Mouse (Mus musculus) megakaryocyte, embryonic 14.5 days (primary cell): ENCODE measurements around the gene Sec11a. TPM values are rescaled to one million over a fixed set of nuclear protein-coding genes. Genes with fewer than 3 reads are reported as not detected.
"Not testable (repeated sequence)": the region's sequence is repeated elsewhere in the genome, so short reads cannot be mapped to it uniquely, and the experiment has no call there.

Experiments
- H3K27me3 ChIP-seq: replicated peaks from 2 replicates; pipeline ENCODE3; 2012; ENCODE audit warnings: inconsistent platforms
- H3K36me3 ChIP-seq: replicated peaks from 2 replicates; pipeline ENCODE3; 2012; ENCODE audit warnings: low read length, inconsistent platforms, mixed read lengths
- H3K4me1 ChIP-seq: 2 replicates; pipeline ENCODE4 v1.6.1; 2012; ENCODE audit warnings: inconsistent platforms
- H3K4me3 ChIP-seq: replicated peaks from 2 replicates; pipeline ENCODE3; 2012; ENCODE audit warnings: moderate library complexity, mild to moderate bottlenecking, inconsistent platforms
- H3K9me3 ChIP-seq: 2 replicates; pipeline ENCODE4 v1.6.1; 2012; ENCODE audit warnings: inconsistent platforms
- FLI1 ChIP-seq: IDR thresholded peaks from 2 replicates; pipeline ENCODE4 v1.6.1; 2012; ENCODE audit warnings: low read length, inconsistent platforms, mixed read lengths
- GATA1 ChIP-seq: IDR thresholded peaks from 3 replicates; pipeline ENCODE4 v1.6.1; 2012; ENCODE audit warnings: mixed read lengths, low read length, inconsistent platforms, borderline replicate concordance
- polyA plus RNA-seq: library from polyadenylated mRNA; stranded (reverse); fragments of >175 nt; gene quantifications from 2 replicates; pipeline ENCODE4 v1.2.3, GENCODE M21; 2012; ENCODE audit warnings: low replicate concordance; ENCODE audit not compliant: insufficient read depth

Sec11a gene
- polyA plus RNA-seq, 1 experiment = 6.9 TPM

- no peaks in the 10 kb centered on the region for H3K36me3 ChIP-seq
- peaks cover 14% of the 10 kb centered on the region for H3K4me1 ChIP-seq
- no peaks in the 10 kb centered on the region for H3K27me3 ChIP-seq
- H3K4me3 ChIP-seq = no peak overlapping the region
- peaks cover 4% of the 10 kb centered on the region for H3K9me3 ChIP-seq
- no peak for TF ChIP-seq GATA1
- no peak for TF ChIP-seq FLI1
These were observed 11.4 kb upstream of the Sec11a start for GRCm38 (mm10) chr7:80959003-80959402.

GRCm38 (mm10) chr7:80956891-80957290 lies 9.3 kb upstream of the Sec11a start:
- Histone ChIP-seq H3K9me3 (peaks cover 4% of the 10 kb centered on the region), H3K4me1 (peaks cover 18% of the 10 kb centered on the region)
- TF ChIP-seq FLI1 (no peak), GATA1 (no peak)

GRCm38 (mm10) chr7:80954251-80954650 lies 6.7 kb upstream of the Sec11a start:
- no peak for TF ChIP-seq FLI1
- no peak for TF ChIP-seq GATA1
- H3K4me1 ChIP-seq = peaks cover 9% of the 10 kb centered on the region
- no peaks in the 10 kb centered on the region for H3K27me3 ChIP-seq
- peaks cover 4% of the 10 kb centered on the region for H3K9me3 ChIP-seq
- no peaks in the 10 kb centered on the region for H3K36me3 ChIP-seq
- no peak overlapping the region for H3K4me3 ChIP-seq

More at GRCm38 (mm10) chr7:80956891-80957290, 9.3 kb upstream of the Sec11a start:
- Histone ChIP-seq H3K27me3 (no peaks in the 10 kb centered on the region), H3K36me3 (no peaks in the 10 kb centered on the region), H3K4me3 (no peak overlapping the region)

GRCm38 (mm10) chr7:80952140-80952539 lies 4.6 kb upstream of the Sec11a start:
- no peaks in the 10 kb centered on the region for H3K27me3 ChIP-seq
- no peaks in the 10 kb centered on the region for H3K36me3 ChIP-seq
- H3K4me3 ChIP-seq = no peak overlapping the region
- TF ChIP-seq GATA1 = no peak
- TF ChIP-seq FLI1 = no peak
- peaks cover 9% of the 10 kb centered on the region for H3K4me1 ChIP-seq
- H3K9me3 ChIP-seq = peaks cover 4% of the 10 kb centered on the region

GRCm38 (mm10) chr7:80951461-80951860 lies 3.9 kb upstream of the Sec11a start:
- Histone ChIP-seq H3K27me3 (no peaks in the 10 kb centered on the region), H3K9me3 (peaks cover 3% of the 10 kb centered on the region), H3K4me3 (no peak overlapping the region), H3K36me3 (no peaks in the 10 kb centered on the region), H3K4me1 (peaks cover 13% of the 10 kb centered on the region)
- TF ChIP-seq FLI1 (no peak), GATA1 (no peak)

- Histone ChIP-seq H3K36me3 (peaks cover 38% of the 10 kb centered on the region), H3K4me3 (no peak overlapping the region), H3K9me3 (0 out of 2 replicates have a peak, but pooled peaks cover 3% of the 10 kb centered on the region), H3K4me1 (peaks cover 36% of the 10 kb centered on the region), H3K27me3 (no peaks in the 10 kb centered on the region)
- TF ChIP-seq FLI1 (no peak), GATA1 (no peak)
These were observed 7.8 kb downstream of the Sec11a start for GRCm38 (mm10) chr7:80939808-80940207.

GRCm38 (mm10) chr7:80937304-80937666 lies 10.3 kb downstream of the Sec11a start:
- H3K4me3 ChIP-seq, H3K9me3 ChIP-seq, H3K27me3 ChIP-seq: not testable (repeated sequence)
- peaks cover 50% of the 10 kb centered on the region for H3K36me3 ChIP-seq
- peaks cover 43% of the 10 kb centered on the region for H3K4me1 ChIP-seq

- H3K4me3 ChIP-seq, H3K9me3 ChIP-seq, H3K27me3 ChIP-seq: not testable (repeated sequence)
- Histone ChIP-seq H3K4me1 (peaks cover 47% of the 10 kb centered on the region), H3K36me3 (peaks cover 50% of the 10 kb centered on the region)
These were observed 10.8 kb downstream of the Sec11a start for GRCm38 (mm10) chr7:80936617-80937303.

GRCm38 (mm10) chr7:80935834-80936233 lies 11.7 kb downstream of the Sec11a start:
- H3K4me3 ChIP-seq = no peak overlapping the region
- no peaks in the 10 kb centered on the region for H3K27me3 ChIP-seq
- TF ChIP-seq FLI1 = no peak
- TF ChIP-seq GATA1 = no peak
- no peaks in the 10 kb centered on the region for H3K9me3 ChIP-seq
- H3K36me3 ChIP-seq = peaks cover 53% of the 10 kb centered on the region
- peaks cover 49% of the 10 kb centered on the region for H3K4me1 ChIP-seq

- H3K4me1 ChIP-seq = peaks cover 56% of the 10 kb centered on the region
- no peak for TF ChIP-seq GATA1
- no peak for TF ChIP-seq FLI1
- H3K36me3 ChIP-seq = peaks cover 52% of the 10 kb centered on the region
- H3K27me3 ChIP-seq = no peaks in the 10 kb centered on the region
- H3K4me3 ChIP-seq = no peak overlapping the region
- H3K9me3 ChIP-seq = no peaks in the 10 kb centered on the region
These were observed 14.8 kb downstream of the Sec11a start for GRCm38 (mm10) chr7:80932777-80933176.

- Histone ChIP-seq H3K4me1 (peaks cover 57% of the 10 kb centered on the region), H3K9me3 (no peaks in the 10 kb centered on the region), H3K27me3 (no peaks in the 10 kb centered on the region), H3K4me3 (no peak overlapping the region), H3K36me3 (peaks cover 61% of the 10 kb centered on the region)
- TF ChIP-seq GATA1 = no peak
- TF ChIP-seq FLI1 = no peak
These were observed 15.9 kb downstream of the Sec11a start for GRCm38 (mm10) chr7:80931618-80932207.
